32 mouse cellular contexts compared by ENCODE assay signal in the genomic region with DNA sequence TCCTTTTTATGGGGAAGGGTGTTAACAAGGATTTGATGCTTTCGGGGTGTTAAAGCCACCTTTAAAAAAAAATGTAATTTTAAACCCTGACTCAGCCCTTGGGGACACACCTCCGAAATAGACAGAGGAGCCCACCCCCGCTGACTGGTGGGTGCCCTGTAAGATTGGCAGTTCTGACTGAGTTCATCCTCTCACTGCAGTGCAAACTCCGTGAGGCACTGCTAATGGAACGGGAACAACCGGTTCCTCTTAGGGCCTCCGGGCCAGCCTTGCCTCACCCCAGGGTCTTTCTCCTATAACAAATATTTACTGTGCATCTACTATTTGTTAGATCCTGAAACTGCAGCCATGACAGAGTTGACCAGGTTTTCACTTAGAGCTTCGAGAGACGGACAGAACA. TPM values are rescaled to one million over a fixed set of nuclear protein-coding genes. Genes with fewer than 3 reads are reported as not detected.
DNase-seq lines count a peak whose midpoint lies in the region; ATAC-seq and TF ChIP-seq lines count a peak whose summit lies in the region.
"Had no signal": no experiment of that assay in that cellular context is flagged by ENCODE, and none has a peak within 500 bp of the region (broad histone marks: within the 10 kb centered on the region; RNA-seq: fewer than 3 reads in every experiment).

No protein-coding gene starts in this region.

- no peaks in the 10 kb centered on the region for H3K4me1 ChIP-seq in intestine, embryonic 15.5 days (replicated peaks)
- no peaks in the 10 kb centered on the region; the same call in 1 of the 2 replicates for H3K4me1 ChIP-seq in stomach, postnatal 0 days (replicated peaks; ENCODE audit: control insufficient read depth, insufficient read depth)
- no peaks in the 10 kb centered on the region for H3K4me1 ChIP-seq in midbrain, postnatal 0 days (ENCODE audit: insufficient read depth, low read length)
- H3K4me1 ChIP-seq: embryonic facial prominence, embryonic 12.5 days; heart, embryonic 15.5 days; hindbrain, embryonic 12.5 days; limb, embryonic 12.5 days; midbrain, embryonic 13.5 days; neural tube, embryonic 15.5 days had no signal

- 61% methylated on average over 9 of the region's 9 CpGs for WGBS in intestine, embryonic 15.5 days
- WGBS in stomach, postnatal 0 days, result 58% methylated on average over 9 of the region's 9 CpGs
- WGBS in midbrain, postnatal 0 days, result 83% methylated on average over 9 of the region's 9 CpGs

- no peaks in the 10 kb centered on the region for H3K9me3 ChIP-seq in intestine, embryonic 15.5 days
- H3K9me3 ChIP-seq in stomach, postnatal 0 days (ENCODE audit: control insufficient read depth, low read length), result no peaks in the 10 kb centered on the region
- no peaks in the 10 kb centered on the region for H3K9me3 ChIP-seq in midbrain, postnatal 0 days (ENCODE audit: low read length)
- H3K9me3 ChIP-seq: embryonic facial prominence, embryonic 12.5 days; heart, embryonic 15.5 days; hindbrain, embryonic 12.5 days; limb, embryonic 12.5 days; midbrain, embryonic 13.5 days; neural tube, embryonic 15.5 days had no signal

- peak; percentile 67; the same call in 1 of the 2 replicates for ATAC-seq in frontal cortex, adult (ENCODE audit: low TSS enrichment)
- peak; percentile 65; the same call in 1 of the 2 replicates for ATAC-seq in intestine, embryonic 15.5 days
- ATAC-seq in stomach, postnatal 0 days (ENCODE audit: low FRiP score, low TSS enrichment), result peak; percentile 76; the same call in 1 of the 2 replicates
- no peak for ATAC-seq in midbrain, postnatal 0 days (ENCODE audit: low FRiP score)
- ATAC-seq: activated CD4-positive, CD25-positive, alpha-beta regulatory T cell, adult 4 months; forebrain, embryonic 16.5 days; hindbrain, postnatal 0 days; lung, postnatal 0 days; midbrain, embryonic 13.5 days had no signal

- no peak overlapping the region for H3K4me2 ChIP-seq in intestine, embryonic 15.5 days (replicated peaks)
- no peak overlapping the region for H3K4me2 ChIP-seq in stomach, postnatal 0 days (replicated peaks; ENCODE audit: low read depth)
- no peak overlapping the region for H3K4me2 ChIP-seq in midbrain, postnatal 0 days (ENCODE audit: low read depth, low read length, poor library complexity, severe bottlenecking)
- H3K4me2 ChIP-seq: embryonic facial prominence, embryonic 12.5 days; heart, embryonic 15.5 days; hindbrain, embryonic 12.5 days; limb, embryonic 12.5 days; midbrain, embryonic 13.5 days; neural tube, embryonic 15.5 days had no signal

- no peak for TF ChIP-seq EP300 in stomach, postnatal 0 days (optimal IDR thresholded peaks at IDR 0.05)

- no peaks in the 10 kb centered on the region for H3K27me3 ChIP-seq in intestine, embryonic 15.5 days (replicated peaks)
- H3K27me3 ChIP-seq in stomach, postnatal 0 days (ENCODE audit: control insufficient read depth, insufficient read depth, low read length), result no peaks in the 10 kb centered on the region
- H3K27me3 ChIP-seq in midbrain, postnatal 0 days (ENCODE audit: insufficient read depth, low read length), result no peaks in the 10 kb centered on the region
- H3K27me3 ChIP-seq: CH12.LX; embryonic facial prominence, embryonic 12.5 days; heart, embryonic 15.5 days; hindbrain, embryonic 12.5 days; midbrain, embryonic 13.5 days; neural tube, embryonic 15.5 days had no signal

- H3K9ac ChIP-seq in intestine, embryonic 15.5 days, result no peak overlapping the region
- H3K9ac ChIP-seq in stomach, postnatal 0 days (ENCODE audit: low read length), result no peak overlapping the region
- H3K9ac ChIP-seq in midbrain, postnatal 0 days (replicated peaks; ENCODE audit: low read length, poor library complexity, severe bottlenecking), result no peak overlapping the region
- H3K9ac ChIP-seq: embryonic facial prominence, embryonic 12.5 days; heart, embryonic 15.5 days; hindbrain, embryonic 12.5 days; limb, embryonic 12.5 days; liver, postnatal 0 days; midbrain, embryonic 13.5 days; neural tube, embryonic 15.5 days had no signal

- DNase-seq in frontal cortex, postnatal 14 days (ENCODE audit: low spot score in 2 of 2), result no peak
- peak; percentile 39 for DNase-seq in right cerebral cortex, adult 18-20 months
- no peak for DNase-seq in right cerebral cortex, postnatal 25 days
- peak; percentile 64 for DNase-seq in stomach, postnatal 0 days (ENCODE audit: low spot score)
- DNase-seq in midbrain, postnatal 0 days (ENCODE audit: low spot score), result no peak
- DNase-seq in thymus, adult 18-20 months, result no peak
- DNase-seq: adrenal gland, adult 2 months; adrenal gland, postnatal 36 days; cerebellum, adult 2 months; cerebellum, postnatal 14 days; gastrocnemius, postnatal 10 days; heart, postnatal 36 days; kidney, adult 18-20 months; kidney, postnatal 36 days; liver, postnatal 0 days; thymus, postnatal 14 days had no signal

- no peak overlapping the region for H3K27ac ChIP-seq in intestine, embryonic 15.5 days
- no peak overlapping the region for H3K27ac ChIP-seq in stomach, postnatal 0 days (replicated peaks)
- no peak overlapping the region for H3K27ac ChIP-seq in midbrain, postnatal 0 days (ENCODE audit: low read depth, low read length)
- H3K27ac ChIP-seq: embryonic facial prominence, embryonic 12.5 days; heart, embryonic 15.5 days; hindbrain, embryonic 12.5 days; hindbrain, postnatal 0 days; layer of hippocampus, adult 2 months; left cerebral cortex, adult 2 months; limb, embryonic 12.5 days; macrophage; midbrain, embryonic 13.5 days; neural tube, embryonic 15.5 days had no signal

- no peak overlapping the region for H3K4me3 ChIP-seq in intestine, embryonic 15.5 days (replicated peaks)
- H3K4me3 ChIP-seq in stomach, postnatal 0 days (ENCODE audit: low read depth, low read length), result no peak overlapping the region
- no peak overlapping the region for H3K4me3 ChIP-seq in midbrain, postnatal 0 days (ENCODE audit: low read depth, low read length)
- H3K4me3 ChIP-seq: embryonic facial prominence, embryonic 12.5 days; heart, embryonic 15.5 days; hindbrain, embryonic 12.5 days; layer of hippocampus, adult 2 months; left cerebral cortex, adult 2 months; limb, embryonic 12.5 days; midbrain, embryonic 13.5 days; neural tube, embryonic 15.5 days had no signal

- TF ChIP-seq CTCF in stomach, postnatal 0 days (IDR thresholded peaks at IDR 0.05; ENCODE audit: low read depth), result no peak
- no peak for TF ChIP-seq CTCF in midbrain, postnatal 0 days (IDR thresholded peaks at IDR 0.05)

- H3K36me3 ChIP-seq in intestine, embryonic 15.5 days, result no peaks in the 10 kb centered on the region
- H3K36me3 ChIP-seq in stomach, postnatal 0 days (ENCODE audit: control insufficient read depth, insufficient read depth, low read length), result no peaks in the 10 kb centered on the region
- no peaks in the 10 kb centered on the region for H3K36me3 ChIP-seq in midbrain, postnatal 0 days (ENCODE audit: insufficient read depth, low read length)
- H3K36me3 ChIP-seq: embryonic facial prominence, embryonic 12.5 days; heart, embryonic 15.5 days; hindbrain, embryonic 12.5 days; limb, embryonic 12.5 days; midbrain, embryonic 13.5 days; neural tube, embryonic 15.5 days had no signal

RNA-seq across cellular contexts. Expression of a gene that starts 18.9 kb away (rescaled TPM):
- 12.4 and 16.5 TPM in 2 replicates for polyA plus RNA-seq in intestine, embryonic 15.5 days (2015; fragmentation: Nextera tagmentation; extraction: Ambion mirVana)
- polyA plus RNA-seq in stomach, postnatal 0 days (2015; fragmentation: Nextera tagmentation; extraction: Ambion mirVana), result 7.4 and 7.5 TPM in 2 replicates
- 31.2 and 35.5 TPM in 2 replicates for total RNA-seq in midbrain, postnatal 0 days (2014; rRNA removed)
- 19.0 and 22.1 TPM in 2 replicates for polyA plus RNA-seq in midbrain, postnatal 0 days (2015; fragmentation: Nextera tagmentation; extraction: Ambion mirVana)

Comparison
In these comparisons a context has a peak if more than half of its experiments do, and no peak if none do; other contexts are left out.
1. DNase-seq: peak in right cerebral cortex, adult 18-20 months (single experiment) and stomach, postnatal 0 days (single experiment); none in frontal cortex, postnatal 14 days (0 of 2), right cerebral cortex, postnatal 25 days (single experiment), midbrain, postnatal 0 days (single experiment) and thymus, adult 18-20 months (0 of 2).